Mouse (Mus musculus): ENCODE measurements at regions not wholly inside any gene's neighbourhood (a gene's known extent, or its start where the extent isn't known, plus 50 kb on each side); places are given as distances from the start of the nearest gene placed in this dataset.
"Not testable (repeated sequence)": the region's sequence is repeated elsewhere in the genome, so short reads cannot be mapped to it uniquely, and the experiment has no call there.

DNA sequence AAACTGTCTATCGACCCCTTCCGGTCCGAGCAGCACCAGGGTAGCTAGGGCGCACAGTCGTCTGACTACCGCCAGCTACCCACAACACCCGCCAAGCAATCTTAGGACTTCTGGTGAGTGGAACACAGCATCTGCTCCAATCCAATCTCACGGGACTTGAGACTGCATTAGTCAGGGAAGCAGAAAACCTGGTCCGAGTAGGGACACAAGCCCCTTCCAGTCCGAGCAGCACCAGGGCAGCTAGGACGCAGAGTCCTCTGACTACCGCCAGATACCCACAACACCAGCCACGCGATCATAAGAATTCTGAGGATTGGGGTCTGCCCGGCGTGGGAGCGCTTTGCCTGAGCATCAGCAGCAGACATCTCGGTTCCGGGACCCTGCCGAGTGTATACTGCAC lies 79.6 kb downstream of the Gm10715 start:
- DNase-seq, result not testable (repeated sequence)

DNA sequence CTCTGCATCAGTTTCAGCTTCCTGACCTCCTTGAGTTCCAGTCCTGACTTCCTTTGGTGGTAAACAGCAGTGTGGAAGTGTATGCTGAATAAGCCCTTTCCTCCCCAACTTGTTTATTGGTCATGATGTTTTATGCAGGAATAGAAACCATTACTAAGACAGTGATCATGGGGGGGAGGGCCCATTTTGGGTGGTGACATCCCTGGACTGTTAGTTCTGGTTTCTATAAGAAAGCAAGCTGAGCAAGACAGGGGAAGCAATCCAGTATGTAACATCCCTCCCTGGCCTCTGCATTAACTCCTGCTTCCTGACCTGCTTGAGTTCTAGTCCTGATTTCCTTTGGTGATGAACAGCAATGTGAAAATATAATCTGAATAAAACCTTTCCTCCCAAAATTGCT lies 124.5 kb downstream of the Gm10715 start:
- no peak for DNase-seq

DNA sequence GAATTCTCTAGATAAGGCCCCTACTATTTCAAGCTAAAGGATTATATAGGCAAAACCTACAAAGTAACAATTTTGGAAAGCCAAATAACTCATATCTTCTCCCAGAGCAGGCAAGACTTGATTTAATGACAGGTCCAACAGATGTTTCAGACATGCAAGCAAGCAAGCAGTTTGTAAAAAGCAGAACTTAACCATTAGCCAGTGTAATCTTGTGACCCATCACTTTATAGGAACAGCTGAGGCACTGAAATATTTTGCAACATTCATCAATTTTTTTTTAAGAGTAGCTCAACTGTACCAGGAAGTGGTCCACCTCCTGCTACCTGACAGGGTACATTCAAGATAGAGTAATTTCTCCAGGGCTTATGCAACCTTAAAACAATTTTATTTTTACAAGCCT lies 147.7 kb downstream of the Gm10715 start:
- no peak for DNase-seq

DNA sequence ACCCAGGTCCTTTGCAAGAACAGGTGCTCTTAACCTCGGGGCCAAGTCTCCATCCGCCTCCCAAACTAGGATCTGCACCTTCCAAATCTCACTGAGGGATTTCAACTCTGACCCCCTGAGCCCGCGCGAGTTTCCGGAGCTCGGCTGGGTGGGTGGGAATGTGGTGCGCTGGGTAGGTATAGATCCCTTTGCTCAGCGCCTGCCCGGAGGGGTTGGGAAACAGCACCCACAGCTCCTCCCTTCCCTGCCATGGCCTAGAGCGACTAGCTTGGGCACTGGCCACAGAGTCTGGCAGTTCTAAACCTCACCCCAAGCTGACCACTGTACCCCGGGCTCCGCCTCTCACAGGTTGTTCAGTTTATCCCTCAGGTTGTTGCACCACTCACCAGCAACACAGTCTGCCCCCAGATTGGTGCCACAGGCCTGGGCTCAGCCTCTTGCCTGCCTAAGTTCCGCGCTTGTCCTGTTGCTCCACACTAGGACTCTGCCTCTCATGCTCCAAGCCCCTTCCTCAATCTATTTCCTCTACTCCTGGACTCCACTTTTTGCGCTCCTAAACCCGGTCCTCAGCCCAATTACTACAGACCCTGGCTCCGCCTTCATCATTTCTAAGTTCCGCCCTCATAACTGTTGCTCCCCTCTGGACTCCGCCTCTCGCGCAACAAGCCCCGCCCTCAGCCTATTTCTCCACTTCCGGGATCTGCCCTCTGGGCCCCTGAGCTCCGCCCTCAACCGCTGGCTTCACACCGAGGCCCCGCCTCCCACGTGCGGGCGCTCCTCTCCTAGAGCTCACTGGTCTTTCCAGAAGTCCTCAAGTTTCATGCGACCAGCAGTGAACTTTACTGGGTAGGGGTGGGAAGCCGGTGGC lies 135.6 kb upstream of the Alkbh8 start:
- DNase-seq, result peak; percentile 47 to 75

DNA sequence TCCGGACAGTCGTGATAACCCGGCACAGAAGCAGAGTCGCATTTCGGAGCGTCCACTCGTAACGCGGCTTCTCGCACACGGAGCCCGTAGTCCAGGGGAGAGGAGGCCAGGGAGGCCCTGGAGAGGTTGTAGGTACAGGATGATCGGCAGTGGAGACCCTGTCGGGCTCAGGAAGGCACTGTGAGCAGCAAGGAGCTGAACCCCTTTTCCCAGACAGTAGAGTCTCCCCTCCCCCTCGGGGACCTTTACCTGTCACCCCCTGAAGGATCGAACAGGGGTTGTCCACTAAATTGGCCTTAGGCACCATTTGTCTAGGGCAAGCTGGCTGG lies 135.0 kb upstream of the Alkbh8 start:
- not testable (repeated sequence) for DNase-seq

DNA sequence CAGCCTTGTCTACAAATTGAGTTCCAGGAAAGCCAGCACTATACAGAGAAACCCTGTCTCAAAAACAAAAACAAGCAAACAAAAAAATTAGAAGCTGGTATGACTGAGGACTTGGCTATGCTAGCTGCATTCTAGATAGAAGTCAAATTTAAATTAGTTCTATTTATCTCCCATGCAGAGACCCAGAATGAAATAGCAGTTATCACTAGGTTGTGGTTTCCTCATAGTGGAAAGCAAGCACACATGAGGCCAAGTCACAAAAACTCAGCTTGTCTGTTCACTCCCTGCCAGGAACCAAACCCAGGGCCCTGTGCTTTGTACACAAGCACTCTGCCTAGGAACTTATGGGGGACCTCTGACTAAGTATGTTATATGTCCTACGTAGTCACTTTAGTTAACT lies 126.8 kb upstream of the Alkbh8 start:
- not testable (repeated sequence) for DNase-seq

DNA sequence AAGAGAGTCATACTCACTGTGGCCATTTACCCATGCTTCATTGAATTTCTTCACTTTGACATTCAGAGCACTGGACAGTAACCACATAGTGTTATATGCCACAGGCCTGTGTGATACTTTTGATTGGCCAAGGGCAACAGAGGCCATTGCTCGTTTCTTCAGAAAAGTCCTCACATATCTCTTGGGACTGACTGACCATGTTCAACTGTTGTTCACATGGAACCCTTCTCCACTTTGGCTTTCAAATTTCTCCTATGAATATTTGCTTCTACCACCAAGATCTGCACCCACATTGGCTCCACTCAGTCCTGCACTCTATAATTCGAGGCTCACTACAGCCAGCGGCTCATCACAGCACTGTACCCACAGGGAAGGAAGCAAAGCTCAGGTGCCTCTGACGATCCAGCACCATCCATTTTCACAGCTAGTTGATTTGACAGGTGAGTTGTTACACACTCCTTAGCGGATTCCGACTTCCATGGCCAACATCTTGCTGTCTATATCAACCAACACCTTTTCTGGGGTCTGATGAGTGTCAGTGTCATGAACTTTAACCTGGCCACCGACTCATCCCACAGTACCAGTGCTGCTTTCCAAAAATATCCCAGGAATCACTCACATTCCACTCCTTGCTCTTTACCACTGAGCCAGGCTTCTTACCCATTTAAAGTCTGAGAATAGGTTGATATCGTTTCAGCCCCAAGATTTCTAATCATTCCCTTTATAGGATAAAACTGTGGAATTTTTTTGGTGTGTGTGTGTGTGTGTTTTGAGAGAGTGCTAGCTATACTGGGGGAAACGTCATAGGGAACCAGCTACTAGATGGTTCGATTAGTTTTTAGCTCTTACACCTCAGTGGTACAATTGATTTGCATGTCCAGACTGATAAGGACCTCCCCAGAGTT lies 76.3 kb upstream of the Alkbh8 start:
- peak; percentile 59 to 63 for DNase-seq

DNA sequence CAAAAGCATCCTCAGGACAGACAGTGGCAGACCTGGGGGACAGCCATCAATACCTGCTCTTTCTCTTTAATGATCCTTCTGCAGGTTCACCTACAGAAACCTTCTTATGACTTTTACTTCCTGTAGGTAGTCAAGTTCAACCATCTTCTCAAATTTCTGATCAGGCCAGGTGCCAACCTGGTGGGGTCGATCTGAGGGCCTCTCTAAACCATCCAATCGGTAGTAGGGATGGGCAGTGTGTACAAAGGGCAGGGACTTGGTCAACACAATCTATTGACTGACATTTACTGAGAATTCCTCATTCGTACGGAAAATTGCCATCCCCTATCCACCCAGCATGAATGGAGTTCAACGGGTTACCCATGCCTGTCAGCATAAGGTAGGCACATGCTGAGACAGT lies 74.8 kb upstream of the Alkbh8 start:
- DNase-seq, result no peak

DNA sequence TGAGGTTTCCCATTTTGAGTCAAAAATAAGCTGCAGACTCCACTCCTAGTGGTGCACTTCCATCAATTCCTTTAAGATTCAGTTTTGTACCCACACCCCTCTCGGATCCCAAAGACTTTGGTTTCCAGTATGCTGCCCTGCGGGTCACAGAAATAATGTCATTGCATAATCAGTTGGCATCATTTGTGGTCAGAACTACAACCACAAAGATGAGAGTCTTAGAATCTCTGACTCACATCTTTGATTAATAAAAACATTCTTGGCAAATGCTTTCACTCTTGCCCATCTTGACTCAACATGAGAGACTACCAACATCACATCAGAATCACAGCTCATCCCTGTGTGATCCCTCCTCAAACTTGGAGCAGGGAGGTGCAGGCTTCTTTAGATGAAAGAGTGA lies 74.1 kb upstream of the Alkbh8 start:
- DNase-seq, result no peak

DNA sequence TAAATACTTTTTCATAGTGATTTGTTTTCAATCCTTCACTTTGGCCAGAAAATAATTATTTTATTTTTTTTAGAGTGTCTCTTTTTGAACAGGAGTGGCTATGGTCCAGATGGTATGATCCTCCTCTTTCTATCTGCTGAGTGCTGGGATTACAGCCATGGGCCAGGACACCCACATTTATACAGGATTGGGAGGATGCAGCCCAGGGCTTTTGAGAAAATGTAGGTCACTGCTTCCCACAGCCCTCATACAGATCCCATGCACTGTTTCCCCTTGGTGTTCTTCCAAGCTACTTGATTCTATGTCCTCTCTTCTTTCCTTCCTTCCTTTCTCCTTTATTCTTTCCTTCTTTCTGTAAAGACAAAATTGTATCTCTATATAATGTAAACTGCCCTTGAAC lies 70.5 kb upstream of the Alkbh8 start:
- no peak for DNase-seq

DNA sequence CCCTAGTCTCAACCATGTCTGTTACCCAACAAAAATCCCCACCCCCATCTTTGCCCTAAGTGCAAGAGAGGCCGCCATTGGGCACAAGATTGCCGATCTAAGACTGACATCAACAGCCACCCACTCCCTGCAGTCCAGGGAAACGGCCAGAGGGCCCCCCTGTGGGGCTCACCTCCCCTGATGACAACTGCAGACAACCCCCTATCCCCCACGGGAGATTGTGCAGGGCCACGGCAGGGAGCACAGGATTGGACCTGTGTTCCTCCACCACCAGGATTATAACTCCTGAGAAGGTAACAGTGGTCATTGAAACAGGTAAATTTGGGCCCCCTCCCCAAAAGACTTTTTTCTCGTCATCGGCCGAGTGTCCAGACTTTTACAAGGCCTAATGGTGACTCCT lies 54.4 kb upstream of the Alkbh8 start:
- not testable (repeated sequence) for DNase-seq

DNA sequence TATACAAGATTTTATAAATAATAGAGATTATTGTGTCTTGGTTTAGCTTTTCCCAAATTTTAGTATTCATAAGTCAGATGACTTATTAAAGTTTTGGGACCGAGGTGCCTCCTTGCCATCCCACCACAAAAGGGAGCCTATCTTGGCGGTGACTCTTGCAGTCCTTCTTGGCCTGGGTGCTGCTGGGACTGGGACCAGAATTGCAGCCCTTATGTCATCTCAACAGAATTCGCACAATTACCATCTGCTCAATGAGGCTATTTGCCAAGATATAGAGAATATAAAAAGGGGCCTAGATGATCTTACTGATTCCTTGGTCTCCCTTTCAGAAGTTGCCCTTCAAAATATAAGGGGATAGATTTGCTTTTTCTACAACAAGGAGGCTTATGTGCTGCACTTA lies 53.0 kb upstream of the Alkbh8 start:
- DNase-seq, result not testable (repeated sequence)

DNA sequence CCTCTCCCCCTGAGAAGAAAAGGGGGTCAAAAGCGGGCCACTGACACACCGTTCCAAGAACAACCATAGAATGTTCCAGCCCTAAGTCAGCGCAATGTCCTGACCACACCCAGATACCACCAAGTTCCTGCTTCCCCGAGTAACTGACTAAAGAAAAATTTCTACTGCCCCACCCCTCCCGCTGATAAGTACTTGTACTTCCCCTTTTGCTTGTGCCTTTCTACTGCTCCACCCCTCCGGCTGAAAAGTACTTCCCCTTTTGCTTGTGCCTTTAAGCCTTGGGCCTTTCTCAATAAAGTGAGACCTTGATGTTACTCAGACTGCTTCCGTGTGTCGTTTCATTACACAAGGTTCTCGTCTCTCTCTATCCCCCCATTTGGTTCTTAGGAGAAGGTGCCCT lies 51.6 kb upstream of the Alkbh8 start:
- not testable (repeated sequence) for DNase-seq

Data from kidney, postnatal 4 days (tissue).